Mouse (Mus musculus): ENCODE data around the gene Erbin. TPM values are rescaled to one million over a fixed set of nuclear protein-coding genes. Genes with fewer than 3 reads are reported as not detected.

The Erbin gene
- polyA plus RNA-seq, 1 experiment from 2014 or later = 19.5 TPM

- 92% methylated on average over 5 of the region's 5 CpGs for WGBS (ENCODE audit: insufficient replicate concordance)
- ATAC-seq (replicated peaks; ENCODE audit: insufficient number of reproducible peaks, low FRiP score, low TSS enrichment) = no peak
These were observed 27.2 kb downstream of the Erbin start for GRCm38 (mm10) chr13:103893065-103893464.

GRCm38 (mm10) chr13:103890038-103890437 is 30.3 kb downstream of the Erbin start:
- ATAC-seq (replicated peaks; ENCODE audit: insufficient number of reproducible peaks, low FRiP score, low TSS enrichment) = no peak
- no peak overlapping the region for H3K27ac ChIP-seq (ENCODE audit: low read depth, low read length)
- H3K4me1 ChIP-seq (ENCODE audit: control insufficient read depth, insufficient read depth, low read length) = 0 out of 2 replicates have a peak, but pooled peaks cover 9% of the 10 kb centered on the region
- no peaks in the 10 kb centered on the region for H3K9me3 ChIP-seq (replicated peaks; ENCODE audit: control insufficient read depth, low read length)
- no peaks in the 10 kb centered on the region for H3K36me3 ChIP-seq (ENCODE audit: control insufficient read depth, insufficient read depth, low read length)
- no peak overlapping the region for H3K4me3 ChIP-seq (ENCODE audit: low read depth, low read length)
- 62% methylated on average over 3 of the region's 3 CpGs for WGBS (ENCODE audit: insufficient replicate concordance)
- no peaks in the 10 kb centered on the region for H3K27me3 ChIP-seq (ENCODE audit: control insufficient read depth, insufficient read depth, low read length)
- no peak overlapping the region for H3K9ac ChIP-seq (ENCODE audit: low read depth, low read length)
- no peak overlapping the region for H3K4me2 ChIP-seq

More at GRCm38 (mm10) chr13:103893065-103893464, 27.2 kb downstream of the Erbin start:
- Histone ChIP-seq H3K36me3 (ENCODE audit: control insufficient read depth, insufficient read depth, low read length) (no peaks in the 10 kb centered on the region), H3K27me3 (ENCODE audit: control insufficient read depth, insufficient read depth, low read length) (no peaks in the 10 kb centered on the region), H3K9ac (ENCODE audit: low read depth, low read length) (no peak overlapping the region), H3K27ac (ENCODE audit: low read depth, low read length) (no peak overlapping the region), H3K4me2 (no peak overlapping the region), H3K4me3 (ENCODE audit: low read depth, low read length) (no peak overlapping the region), H3K9me3 (replicated peaks; ENCODE audit: control insufficient read depth, low read length) (no peaks in the 10 kb centered on the region), H3K4me1 (ENCODE audit: control insufficient read depth, insufficient read depth, low read length) (0 out of 2 replicates have a peak, but pooled peaks cover 9% of the 10 kb centered on the region)

GRCm38 (mm10) chr13:103886503-103886902 is 33.8 kb downstream of the Erbin start:
- WGBS (ENCODE audit: insufficient replicate concordance) = 77% methylated on average over 3 of the region's 3 CpGs
- H3K4me3 ChIP-seq (ENCODE audit: low read depth, low read length) = no peak overlapping the region
- no peak for ATAC-seq (replicated peaks; ENCODE audit: insufficient number of reproducible peaks, low FRiP score, low TSS enrichment)
- H3K9ac ChIP-seq (ENCODE audit: low read depth, low read length) = no peak overlapping the region
- H3K4me1 ChIP-seq (ENCODE audit: control insufficient read depth, insufficient read depth, low read length) = 0 out of 2 replicates have a peak, but pooled peaks cover 9% of the 10 kb centered on the region
- H3K27ac ChIP-seq (ENCODE audit: low read depth, low read length) = no peak overlapping the region
- H3K36me3 ChIP-seq (ENCODE audit: control insufficient read depth, insufficient read depth, low read length) = no peaks in the 10 kb centered on the region
- H3K27me3 ChIP-seq (ENCODE audit: control insufficient read depth, insufficient read depth, low read length) = no peaks in the 10 kb centered on the region
- no peaks in the 10 kb centered on the region for H3K9me3 ChIP-seq (replicated peaks; ENCODE audit: control insufficient read depth, low read length)
- no peak overlapping the region for H3K4me2 ChIP-seq

GRCm38 (mm10) chr13:103881200-103881599 is 39.1 kb downstream of the Erbin start:
- Histone ChIP-seq H3K4me1 (ENCODE audit: control insufficient read depth, insufficient read depth, low read length) (no peaks in the 10 kb centered on the region), H3K4me3 (ENCODE audit: low read depth, low read length) (no peak overlapping the region), H3K36me3 (ENCODE audit: control insufficient read depth, insufficient read depth, low read length) (no peaks in the 10 kb centered on the region; the same call in 1 of the 2 replicates), H3K4me2 (no peak overlapping the region), H3K9me3 (replicated peaks; ENCODE audit: control insufficient read depth, low read length) (no peaks in the 10 kb centered on the region), H3K27me3 (ENCODE audit: control insufficient read depth, insufficient read depth, low read length) (no peaks in the 10 kb centered on the region), H3K27ac (ENCODE audit: low read depth, low read length) (no peak overlapping the region), H3K9ac (ENCODE audit: low read depth, low read length) (no peak overlapping the region)
- no peak for ATAC-seq (replicated peaks; ENCODE audit: insufficient number of reproducible peaks, low FRiP score, low TSS enrichment)
- 82% methylated on average over 4 of the region's 4 CpGs for WGBS (ENCODE audit: insufficient replicate concordance)

- no peak for ATAC-seq (replicated peaks; ENCODE audit: insufficient number of reproducible peaks, low FRiP score, low TSS enrichment)
- Histone ChIP-seq H3K9me3 (replicated peaks; ENCODE audit: control insufficient read depth, low read length) (no peaks in the 10 kb centered on the region), H3K27ac (ENCODE audit: low read depth, low read length) (no peak overlapping the region), H3K27me3 (ENCODE audit: control insufficient read depth, insufficient read depth, low read length) (no peaks in the 10 kb centered on the region), H3K9ac (ENCODE audit: low read depth, low read length) (no peak overlapping the region), H3K36me3 (ENCODE audit: control insufficient read depth, insufficient read depth, low read length) (no peaks in the 10 kb centered on the region; the same call in 1 of the 2 replicates), H3K4me2 (no peak overlapping the region), H3K4me1 (ENCODE audit: control insufficient read depth, insufficient read depth, low read length) (no peaks in the 10 kb centered on the region), H3K4me3 (ENCODE audit: low read depth, low read length) (no peak overlapping the region)
These were observed 43.6 kb downstream of the Erbin start for GRCm38 (mm10) chr13:103876743-103877142.

- H3K4me3 ChIP-seq (ENCODE audit: low read depth, low read length) = no peak overlapping the region
- WGBS (ENCODE audit: insufficient replicate concordance) = 58% methylated on average over 6 of the region's 6 CpGs
- no peaks in the 10 kb centered on the region; the same call in 1 of the 2 replicates for H3K36me3 ChIP-seq (ENCODE audit: control insufficient read depth, insufficient read depth, low read length)
- H3K9me3 ChIP-seq (replicated peaks; ENCODE audit: control insufficient read depth, low read length) = no peaks in the 10 kb centered on the region
- no peaks in the 10 kb centered on the region for H3K27me3 ChIP-seq (ENCODE audit: control insufficient read depth, insufficient read depth, low read length)
- H3K4me2 ChIP-seq = no peak overlapping the region
- ATAC-seq (replicated peaks; ENCODE audit: insufficient number of reproducible peaks, low FRiP score, low TSS enrichment) = no peak
- no peak overlapping the region for H3K27ac ChIP-seq (ENCODE audit: low read depth, low read length)
- no peaks in the 10 kb centered on the region for H3K4me1 ChIP-seq (ENCODE audit: control insufficient read depth, insufficient read depth, low read length)
- H3K9ac ChIP-seq (ENCODE audit: low read depth, low read length) = no peak overlapping the region
These were observed 44.3 kb downstream of the Erbin start for GRCm38 (mm10) chr13:103875823-103876514.

GRCm38 (mm10) chr13:103870786-103871185 is 49.5 kb downstream of the Erbin start:
- no peak overlapping the region for H3K4me2 ChIP-seq
- 73% methylated on average over 3 of the region's 3 CpGs for WGBS (ENCODE audit: insufficient replicate concordance)
- H3K4me1 ChIP-seq (ENCODE audit: control insufficient read depth, insufficient read depth, low read length) = no peaks in the 10 kb centered on the region
- no peaks in the 10 kb centered on the region for H3K27me3 ChIP-seq (ENCODE audit: control insufficient read depth, insufficient read depth, low read length)
- H3K36me3 ChIP-seq (ENCODE audit: control insufficient read depth, insufficient read depth, low read length) = 0 out of 2 replicates have a peak, but pooled peaks cover 2% of the 10 kb centered on the region
- no peaks in the 10 kb centered on the region for H3K9me3 ChIP-seq (replicated peaks; ENCODE audit: control insufficient read depth, low read length)
- H3K4me3 ChIP-seq (ENCODE audit: low read depth, low read length) = no peak overlapping the region
- no peak overlapping the region for H3K27ac ChIP-seq (ENCODE audit: low read depth, low read length)
- no peak for ATAC-seq (replicated peaks; ENCODE audit: insufficient number of reproducible peaks, low FRiP score, low TSS enrichment)
- H3K9ac ChIP-seq (ENCODE audit: low read depth, low read length) = no peak overlapping the region

- H3K4me2 ChIP-seq = no peak overlapping the region
- H3K9me3 ChIP-seq (replicated peaks; ENCODE audit: control insufficient read depth, low read length) = no peaks in the 10 kb centered on the region
- no peak overlapping the region for H3K27ac ChIP-seq (ENCODE audit: low read depth, low read length)
- 0 out of 2 replicates have a peak, but pooled peaks cover 2% of the 10 kb centered on the region for H3K36me3 ChIP-seq (ENCODE audit: control insufficient read depth, insufficient read depth, low read length)
- H3K4me1 ChIP-seq (ENCODE audit: control insufficient read depth, insufficient read depth, low read length) = no peaks in the 10 kb centered on the region
- ATAC-seq (replicated peaks; ENCODE audit: insufficient number of reproducible peaks, low FRiP score, low TSS enrichment) = no peak
- no peaks in the 10 kb centered on the region for H3K27me3 ChIP-seq (ENCODE audit: control insufficient read depth, insufficient read depth, low read length)
- H3K9ac ChIP-seq (ENCODE audit: low read depth, low read length) = no peak overlapping the region
- 95% methylated on average over 1 of the region's 1 CpGs for WGBS (ENCODE audit: insufficient replicate concordance)
- H3K4me3 ChIP-seq (ENCODE audit: low read depth, low read length) = no peak overlapping the region
These were observed 50.2 kb downstream of the Erbin start for GRCm38 (mm10) chr13:103870117-103870516.

- Histone ChIP-seq H3K4me1 (ENCODE audit: control insufficient read depth, insufficient read depth, low read length) (no peaks in the 10 kb centered on the region), H3K4me2 (no peak overlapping the region), H3K9me3 (replicated peaks; ENCODE audit: control insufficient read depth, low read length) (no peaks in the 10 kb centered on the region), H3K9ac (ENCODE audit: low read depth, low read length) (no peak overlapping the region), H3K4me3 (ENCODE audit: low read depth, low read length) (no peak overlapping the region), H3K36me3 (ENCODE audit: control insufficient read depth, insufficient read depth, low read length) (0 out of 2 replicates have a peak, but pooled peaks cover 2% of the 10 kb centered on the region), H3K27me3 (ENCODE audit: control insufficient read depth, insufficient read depth, low read length) (no peaks in the 10 kb centered on the region), H3K27ac (ENCODE audit: low read depth, low read length) (no peak overlapping the region)
- ATAC-seq (replicated peaks; ENCODE audit: insufficient number of reproducible peaks, low FRiP score, low TSS enrichment) = no peak
- 66% methylated on average over 1 of the region's 1 CpGs for WGBS (ENCODE audit: insufficient replicate concordance)
These were observed 51.4 kb downstream of the Erbin start for GRCm38 (mm10) chr13:103868875-103869274.
